Mouse (Mus musculus): ENCODE data around the gene C1rl. TPM values are rescaled to one million over a fixed set of nuclear protein-coding genes. Genes with fewer than 3 reads are reported as not detected.
"Not testable (repeated sequence)": the region's sequence is repeated elsewhere in the genome, so short reads cannot be mapped to it uniquely, and the experiment has no call there.

Gene C1rl
- polyA plus RNA-seq, 1 experiment: 0.61 TPM

GRCm38 (mm10) chr6:124502021-124502420, 9.1 kb downstream of the C1rl start:
- Histone ChIP-seq H3K27me3 (ENCODE audit: control insufficient read depth, insufficient read depth, low read length) (no peaks in the 10 kb centered on the region), H3K4me1 (ENCODE audit: control insufficient read depth, insufficient read depth, insufficient read length, low read length) (0 out of 2 replicates have a peak, but pooled peaks cover 3% of the 10 kb centered on the region), H3K36me3 (ENCODE audit: control insufficient read depth, insufficient read depth, low read length) (no peaks in the 10 kb centered on the region), H3K27ac (ENCODE audit: insufficient read depth, low read depth, low read length) (no peak overlapping the region), H3K4me3 (ENCODE audit: low read depth, low read length) (no peak overlapping the region)
- no peak for TF ChIP-seq CTCF (IDR thresholded peaks at IDR 0.05; ENCODE audit: extremely low read depth, insufficient read length, insufficient replicate concordance, low read depth, low read length)
- TF ChIP-seq POLR2A (IDR thresholded peaks at IDR 0.05; ENCODE audit: low read depth, low read length): no peak
- WGBS: 80% methylated on average over 5 of the region's 5 CpGs

GRCm38 (mm10) chr6:124505028-124505427, 12.1 kb downstream of the C1rl start:
- Histone ChIP-seq H3K27me3 (ENCODE audit: control insufficient read depth, insufficient read depth, low read length) (no peaks in the 10 kb centered on the region), H3K4me1 (ENCODE audit: control insufficient read depth, insufficient read depth, insufficient read length, low read length) (0 out of 2 replicates have a peak, but pooled peaks cover 3% of the 10 kb centered on the region), H3K27ac (ENCODE audit: insufficient read depth, low read depth, low read length) (no peak overlapping the region), H3K4me3 (ENCODE audit: low read depth, low read length) (no peak overlapping the region), H3K36me3 (ENCODE audit: control insufficient read depth, insufficient read depth, low read length) (no peaks in the 10 kb centered on the region)
- TF ChIP-seq POLR2A (IDR thresholded peaks at IDR 0.05; ENCODE audit: low read depth, low read length): no peak
- TF ChIP-seq CTCF (IDR thresholded peaks at IDR 0.05; ENCODE audit: extremely low read depth, insufficient read length, insufficient replicate concordance, low read depth, low read length): no peak
- 27% methylated on average over 4 of the region's 4 CpGs for WGBS

- TF ChIP-seq POLR2A (IDR thresholded peaks at IDR 0.05; ENCODE audit: low read depth, low read length) (no peak), CTCF (IDR thresholded peaks at IDR 0.05; ENCODE audit: extremely low read depth, insufficient read length, insufficient replicate concordance, low read depth, low read length) (no peak)
- no peaks in the 10 kb centered on the region; the same call in 1 of the 2 replicates for H3K4me1 ChIP-seq (ENCODE audit: control insufficient read depth, insufficient read depth, insufficient read length, low read length)
- no peak overlapping the region for H3K27ac ChIP-seq (ENCODE audit: insufficient read depth, low read depth, low read length)
- no peak overlapping the region for H3K4me3 ChIP-seq (ENCODE audit: low read depth, low read length)
- H3K27me3 ChIP-seq (ENCODE audit: control insufficient read depth, insufficient read depth, low read length): no peaks in the 10 kb centered on the region
- WGBS: 22% methylated on average over 6 of the region's 6 CpGs
- H3K36me3 ChIP-seq (ENCODE audit: control insufficient read depth, insufficient read depth, low read length): no peaks in the 10 kb centered on the region
Measured at GRCm38 (mm10) chr6:124506991-124507390, 14.1 kb downstream of the C1rl start.

GRCm38 (mm10) chr6:124508292-124508691, 15.4 kb downstream of the C1rl start:
- WGBS: 83% methylated on average over 10 of the region's 10 CpGs
- Histone ChIP-seq H3K4me3 (ENCODE audit: low read depth, low read length) (no peak overlapping the region), H3K36me3 (ENCODE audit: control insufficient read depth, insufficient read depth, low read length) (no peaks in the 10 kb centered on the region), H3K27me3 (ENCODE audit: control insufficient read depth, insufficient read depth, low read length) (no peaks in the 10 kb centered on the region), H3K4me1 (ENCODE audit: control insufficient read depth, insufficient read depth, insufficient read length, low read length) (no peaks in the 10 kb centered on the region; the same call in 1 of the 2 replicates), H3K27ac (ENCODE audit: insufficient read depth, low read depth, low read length) (no peak overlapping the region)
- TF ChIP-seq CTCF (IDR thresholded peaks at IDR 0.05; ENCODE audit: extremely low read depth, insufficient read length, insufficient replicate concordance, low read depth, low read length): no peak
- no peak for TF ChIP-seq POLR2A (IDR thresholded peaks at IDR 0.05; ENCODE audit: low read depth, low read length)

GRCm38 (mm10) chr6:124509192-124509591, 16.3 kb downstream of the C1rl start:
- not testable (repeated sequence) for H3K27ac ChIP-seq (ENCODE audit: insufficient read depth, low read depth, low read length); H3K4me3 ChIP-seq (ENCODE audit: low read depth, low read length); H3K4me1 ChIP-seq (ENCODE audit: control insufficient read depth, insufficient read depth, insufficient read length, low read length); H3K27me3 ChIP-seq (ENCODE audit: control insufficient read depth, insufficient read depth, low read length); H3K36me3 ChIP-seq (ENCODE audit: control insufficient read depth, insufficient read depth, low read length)
- WGBS: 58% methylated on average over 5 of the region's 5 CpGs

GRCm38 (mm10) chr6:124511936-124512335, 19.0 kb downstream of the C1rl start:
- no peak for TF ChIP-seq POLR2A (IDR thresholded peaks at IDR 0.05; ENCODE audit: low read depth, low read length)
- no peak for TF ChIP-seq CTCF (IDR thresholded peaks at IDR 0.05; ENCODE audit: extremely low read depth, insufficient read length, insufficient replicate concordance, low read depth, low read length)
- no peaks in the 10 kb centered on the region for H3K27me3 ChIP-seq (ENCODE audit: control insufficient read depth, insufficient read depth, low read length)
- 32% methylated on average over 6 of the region's 6 CpGs for WGBS
- H3K27ac ChIP-seq (ENCODE audit: insufficient read depth, low read depth, low read length): no peak overlapping the region
- no peaks in the 10 kb centered on the region for H3K36me3 ChIP-seq (ENCODE audit: control insufficient read depth, insufficient read depth, low read length)
- H3K4me1 ChIP-seq (ENCODE audit: control insufficient read depth, insufficient read depth, insufficient read length, low read length): no peaks in the 10 kb centered on the region; the same call in 1 of the 2 replicates
- H3K4me3 ChIP-seq (ENCODE audit: low read depth, low read length): no peak overlapping the region

GRCm38 (mm10) chr6:124512355-124512836, 19.5 kb downstream of the C1rl start, which contains the start of gene C1ra:
Gene C1ra (plus strand): TSS chr6:124512405.
- WGBS: 3% methylated on average over 6 of the region's 6 CpGs
- H3K27ac ChIP-seq (ENCODE audit: insufficient read depth, low read depth, low read length): peak within 1 kb of the TSS; percentile 30; the same call in 1 of the 2 replicates
- H3K4me3 ChIP-seq (ENCODE audit: low read depth, low read length): peak within 1 kb of the TSS; percentile 48
- H3K27me3 ChIP-seq (ENCODE audit: control insufficient read depth, insufficient read depth, low read length): no peaks in the 10 kb centered on the region
- no peaks in the 10 kb centered on the region; the same call in 1 of the 2 replicates for H3K4me1 ChIP-seq (ENCODE audit: control insufficient read depth, insufficient read depth, insufficient read length, low read length)
- TF ChIP-seq CTCF (IDR thresholded peaks at IDR 0.05; ENCODE audit: extremely low read depth, insufficient read length, insufficient replicate concordance, low read depth, low read length): peak; percentile 72; the same call in 1 of the 2 replicates
- TF ChIP-seq POLR2A (IDR thresholded peaks at IDR 0.05; ENCODE audit: low read depth, low read length): no peak
- H3K36me3 ChIP-seq (ENCODE audit: control insufficient read depth, insufficient read depth, low read length): no peaks in the 10 kb centered on the region

GRCm38 (mm10) chr6:124517733-124518132, 24.8 kb downstream of the C1rl start:
- not testable (repeated sequence) for H3K4me1 ChIP-seq (ENCODE audit: control insufficient read depth, insufficient read depth, insufficient read length, low read length); H3K36me3 ChIP-seq (ENCODE audit: control insufficient read depth, insufficient read depth, low read length); H3K27me3 ChIP-seq (ENCODE audit: control insufficient read depth, insufficient read depth, low read length); H3K4me3 ChIP-seq (ENCODE audit: low read depth, low read length); H3K27ac ChIP-seq (ENCODE audit: insufficient read depth, low read depth, low read length)
- 76% methylated on average over 4 of the region's 4 CpGs for WGBS

- H3K36me3 ChIP-seq (ENCODE audit: control insufficient read depth, insufficient read depth, low read length); H3K27me3 ChIP-seq (ENCODE audit: control insufficient read depth, insufficient read depth, low read length); H3K4me3 ChIP-seq (ENCODE audit: low read depth, low read length); H3K27ac ChIP-seq (ENCODE audit: insufficient read depth, low read depth, low read length); H3K4me1 ChIP-seq (ENCODE audit: control insufficient read depth, insufficient read depth, insufficient read length, low read length): not testable (repeated sequence)
- 67% methylated on average over 7 of the region's 7 CpGs for WGBS
Measured at GRCm38 (mm10) chr6:124522082-124522481, 29.2 kb downstream of the C1rl start.

Measured in small intestine, adult 2 months (tissue).